7 mouse cellular contexts compared by ENCODE assay signal in genomic region chr19:41317315-41318095, GRCm38 (mm10). TPM values are rescaled to one million over a fixed set of nuclear protein-coding genes. Genes with fewer than 3 reads are reported as not detected.
DNase-seq lines count a peak whose midpoint lies in the region; ATAC-seq and TF ChIP-seq lines count a peak whose summit lies in the region.

No protein-coding gene starts in this region.

- no peaks in the 10 kb centered on the region for H3K36me3 ChIP-seq in forebrain, postnatal 0 days (ENCODE audit: insufficient read depth)

- no peak overlapping the region for H3K9ac ChIP-seq in forebrain, postnatal 0 days

- H3K9me3 ChIP-seq in forebrain, postnatal 0 days (ENCODE audit: low read length) = no peaks in the 10 kb centered on the region

- H3K4me3 ChIP-seq in forebrain, postnatal 0 days (ENCODE audit: low read depth, low read length) = no peak overlapping the region

- 23% methylated on average over 11 of the region's 11 CpGs for WGBS in forebrain, postnatal 0 days
- 38% methylated on average over 11 of the region's 11 CpGs for whole genome bisulfite sequencing in large intestine, adult 2 months

- 0 out of 2 replicates have a peak, but pooled peaks cover 3% of the 10 kb centered on the region for H3K27me3 ChIP-seq in forebrain, postnatal 0 days (ENCODE audit: insufficient read depth, low read length)

- DNase-seq in B cell, adult 2 months = peak; percentile 72
- DNase-seq in CD8-positive naive resting alpha-beta T cell, adult 2 months (ENCODE audit: low read depth in 2 of 2, low spot score in 2 of 2) = peak; percentile 32 to 40
- DNase-seq in cerebellum, adult 18-20 months = peak; percentile 34 to 54
- DNase-seq in forebrain, postnatal 0 days = peak; percentile 82
- DNase-seq in large intestine, adult 2 months (ENCODE audit: low read depth, low spot score) = peak; percentile 27
- DNase-seq in right cerebral cortex, postnatal 14 days = peak; percentile 57

- peak; percentile 90 for ATAC-seq in forebrain, postnatal 0 days
- peak; percentile 56 for ATAC-seq in megakaryocyte progenitor cell, adult 5-6 weeks (replicated peaks; ENCODE audit: poor library complexity)

- H3K4me2 ChIP-seq in forebrain, postnatal 0 days (ENCODE audit: low read depth) = no peak overlapping the region

- H3K4me1 ChIP-seq in forebrain, postnatal 0 days (ENCODE audit: insufficient read depth) = peaks cover 2% of the 10 kb centered on the region; the same call in 1 of the 2 replicates

- peak; percentile 89 for TF ChIP-seq CTCF in forebrain, postnatal 0 days (IDR thresholded peaks at IDR 0.05; ENCODE audit: low read depth)

- H3K27ac ChIP-seq in forebrain, postnatal 0 days (ENCODE audit: low read depth, low read length) = no peak overlapping the region

RNA-seq across cellular contexts. Expression of gene Tm9sf3, which starts 53.7 kb away (rescaled TPM):
- 137 and 159 TPM in 2 replicates for total RNA-seq in forebrain, postnatal 0 days (2014; rRNA removed)
- polyA plus RNA-seq in forebrain, postnatal 0 days (2015; fragmentation: Nextera tagmentation; extraction: Ambion mirVana) = 50.7 and 66.3 TPM in 2 replicates
- 73.0 and 88.0 TPM in 2 replicates for polyA plus RNA-seq in large intestine, adult 2 months (2012; rRNA removed)
- total RNA-seq in megakaryocyte progenitor cell, adult 5-6 weeks (2015) = 167 and 198 TPM in 2 replicates
- total RNA-seq in megakaryocyte progenitor cell, adult 5-6 weeks (2017) = 280 and 301 TPM in 2 replicates

Comparison
In these comparisons a context has a peak if more than half of its experiments do, and no peak if none do; other contexts are left out.
1. DNase-seq: peak in every context shown above with its lines; median percentile 82 in forebrain, postnatal 0 days; 72 in B cell, adult 2 months; 57 in right cerebral cortex, postnatal 14 days; 44 in cerebellum, adult 18-20 months; 36 in CD8-positive naive resting alpha-beta T cell, adult 2 months; 27 in large intestine, adult 2 months.